Mouse (Mus musculus) gastrocnemius, adult 8-10 months (tissue): ENCODE data around the gene Hist1h1t. TPM values are rescaled to one million over a fixed set of nuclear protein-coding genes. Genes with fewer than 3 reads are reported as not detected.
"Not testable (repeated sequence)": the region's sequence is repeated elsewhere in the genome, so short reads cannot be mapped to it uniquely, and the experiment has no call there.

Source experiments
- DNase-seq, 2 experiments: peaks; one replicate each; pipeline ENCODE4 v3.0.0; 2022; ENCODE audit warnings: low spot score in 2 of 2
- total RNA-seq, 4 experiments: library from RNA; stranded (reverse); gene quantifications; 2 replicates each; pipeline ENCODE4 v1.2.4; 2022

Gene Hist1h1t
- total RNA-seq = not detected

GRCm38 (mm10) chr13:23695514-23695913 is at the start of gene Hist1h1t:
Gene Hist1h1t (plus strand): TSS chr13:23695814.
- DNase-seq = no peak

GRCm38 (mm10) chr13:23659636-23660366 is 35.8 kb upstream of the Hist1h1t start:
- DNase-seq = no peak

GRCm38 (mm10) chr13:23662536-23662935 is 33.1 kb upstream of the Hist1h1t start:
- DNase-seq = no peak

GRCm38 (mm10) chr13:23681990-23682582 is 13.5 kb upstream of the Hist1h1t start:
- no peak for DNase-seq

- no peak for DNase-seq
Measured at GRCm38 (mm10) chr13:23682623-23682946, 13.0 kb upstream of the Hist1h1t start.

GRCm38 (mm10) chr13:23682947-23683754 is 12.5 kb upstream of the Hist1h1t start:
- DNase-seq = not testable (repeated sequence)

GRCm38 (mm10) chr13:23683755-23684281 is 11.8 kb upstream of the Hist1h1t start, which contains the start of the genes Hist1h2ac and Hist1h2bc:
Gene Hist1h2ac (minus strand): TSS chr13:23683948.
Gene Hist1h2bc (plus strand): TSS chr13:23684199.
- DNase-seq = peak; percentile 49

GRCm38 (mm10) chr13:23684295-23684945 is 11.2 kb upstream of the Hist1h1t start:
- not testable (repeated sequence) for DNase-seq

GRCm38 (mm10) chr13:23685121-23685861 is 10.3 kb upstream of the Hist1h1t start:
- DNase-seq = no peak

- DNase-seq = no peak
Measured at GRCm38 (mm10) chr13:23685966-23686365, 9.6 kb upstream of the Hist1h1t start.

- no peak for DNase-seq
Measured at GRCm38 (mm10) chr13:23687181-23687580, 8.4 kb upstream of the Hist1h1t start.

GRCm38 (mm10) chr13:23687907-23688306 is 7.7 kb upstream of the Hist1h1t start:
- no peak for DNase-seq

- no peak for DNase-seq
Measured at GRCm38 (mm10) chr13:23688956-23689355, 6.7 kb upstream of the Hist1h1t start.

- DNase-seq = no peak
Measured at GRCm38 (mm10) chr13:23689459-23689858, 6.2 kb upstream of the Hist1h1t start.

- no peak for DNase-seq
Measured at GRCm38 (mm10) chr13:23693856-23694440, 1.7 kb upstream of the Hist1h1t start.

GRCm38 (mm10) chr13:23694956-23695355 is 658 bp upstream of the Hist1h1t start:
- DNase-seq = no peak

- no peak for DNase-seq
Measured at GRCm38 (mm10) chr13:23696061-23696474, 454 bp downstream of the Hist1h1t start.

- DNase-seq = no peak
Measured at GRCm38 (mm10) chr13:23697491-23698299, 2.1 kb downstream of the Hist1h1t start.

GRCm38 (mm10) chr13:23698300-23698693 is 2.7 kb downstream of the Hist1h1t start, which contains the start of gene Hist1h4c:
Gene Hist1h4c (minus strand): TSS chr13:23698454.
- DNase-seq = peak; percentile 94 to 97
